Mouse (Mus musculus): Measurements from ENCODE around the gene Mydgf.

GRCm38 (mm10) chr17:56132661-56133060 lies 51.1 kb downstream of the Mydgf start:
- peak; percentile 90 for TF ChIP-seq CTCF (IDR thresholded peaks at IDR 0.05; ENCODE audit: low read depth, low read length)
- TF ChIP-seq POLR2A (IDR thresholded peaks at IDR 0.05; ENCODE audit: extremely low read depth, insufficient read depth, low read length) = no peak
